Mouse (Mus musculus): ENCODE data around the gene Pex14.

- TF ChIP-seq EP300 (IDR thresholded peaks at IDR 0.05; ENCODE audit: insufficient read depth, low read depth, low read length) (no peak), CTCF (IDR thresholded peaks at IDR 0.05) (no peak), POLR2A (IDR thresholded peaks at IDR 0.05; ENCODE audit: insufficient read depth, low read depth, low read length) (no peak)
Observed at GRCm38 (mm10) chr4:149148084-149148483, 48.4 kb upstream of the Pex14 start.

Measured in heart, adult 2 months (tissue).